Mouse (Mus musculus): ENCODE data around the gene Supt4a.

The Supt4a gene

GRCm38 (mm10) chr11:87725964-87726562 is 11.3 kb upstream of the Supt4a start:
- no peak for DNase-seq

GRCm38 (mm10) chr11:87727021-87727420 is 10.3 kb upstream of the Supt4a start:
- no peak for DNase-seq

GRCm38 (mm10) chr11:87727471-87727870 is 9.9 kb upstream of the Supt4a start:
- no peak for DNase-seq

- DNase-seq: no peak
Measured at GRCm38 (mm10) chr11:87728850-87729592, 8.3 kb upstream of the Supt4a start.

- DNase-seq: no peak
Measured at GRCm38 (mm10) chr11:87729593-87730185, 7.7 kb upstream of the Supt4a start.

- DNase-seq: no peak
Measured at GRCm38 (mm10) chr11:87730652-87731310, 6.6 kb upstream of the Supt4a start.

- DNase-seq: no peak
Measured at GRCm38 (mm10) chr11:87734346-87734745, 3.0 kb upstream of the Supt4a start.

- DNase-seq: no peak
Measured at GRCm38 (mm10) chr11:87735691-87736090, 1.7 kb upstream of the Supt4a start.

- peak; percentile 63 for DNase-seq
Measured at GRCm38 (mm10) chr11:87736647-87737134, 661 bp upstream of the Supt4a start.

- DNase-seq: no peak
Measured at GRCm38 (mm10) chr11:87743691-87744090, 6.3 kb downstream of the Supt4a start.

GRCm38 (mm10) chr11:87744964-87745363 is 7.6 kb downstream of the Supt4a start:
- no peak for DNase-seq

- no peak for DNase-seq
Measured at GRCm38 (mm10) chr11:87745632-87746555, 8.5 kb downstream of the Supt4a start.

GRCm38 (mm10) chr11:87747312-87747711 is 10.0 kb downstream of the Supt4a start:
- no peak for DNase-seq

- DNase-seq: no peak
Measured at GRCm38 (mm10) chr11:87747716-87748115, 10.4 kb downstream of the Supt4a start.

GRCm38 (mm10) chr11:87748132-87749119 is 11.1 kb downstream of the Supt4a start:
- peak; percentile 49 for DNase-seq

- DNase-seq: peak; percentile 64
Measured at GRCm38 (mm10) chr11:87749192-87750042, 12.1 kb downstream of the Supt4a start.

GRCm38 (mm10) chr11:87750043-87750421 is 12.7 kb downstream of the Supt4a start:
- DNase-seq: no peak

- DNase-seq: no peak
Measured at GRCm38 (mm10) chr11:87750521-87750920, 13.2 kb downstream of the Supt4a start.

- no peak for DNase-seq
Measured at GRCm38 (mm10) chr11:87751031-87751430, 13.7 kb downstream of the Supt4a start.

- DNase-seq: no peak
Measured at GRCm38 (mm10) chr11:87751491-87751966, 14.2 kb downstream of the Supt4a start.

Measured in lung, postnatal 14 days (tissue).